Mouse (Mus musculus): ENCODE data around the gene Draxin.
"Not testable (repeated sequence)": the region's sequence is repeated elsewhere in the genome, so short reads cannot be mapped to it uniquely, and the experiment has no call there.

The Draxin gene

DNA sequence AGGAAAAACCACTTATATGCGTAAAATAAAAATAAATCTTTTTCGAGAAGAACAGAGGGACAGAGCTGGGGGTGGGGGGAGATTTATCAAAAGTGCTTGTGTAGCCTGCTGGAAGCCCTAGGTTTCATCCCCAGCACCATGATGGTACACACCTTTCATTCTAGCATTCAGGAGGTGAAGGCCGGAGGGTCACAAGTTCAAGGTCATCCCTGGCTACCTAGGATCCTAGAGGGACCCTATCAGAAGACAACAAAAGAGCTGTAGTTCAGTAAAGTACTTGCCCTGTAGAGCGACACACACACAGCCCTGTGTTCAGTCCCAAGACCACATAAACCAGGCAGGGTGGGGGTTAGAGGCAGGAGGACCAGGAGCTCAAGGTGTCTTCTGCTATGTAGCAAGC lies 23.5 kb upstream of the Draxin start:
- in situ Hi-C loops (cut with MboI, MseI), result loop anchor here (25.0 kb wide), 1 partner anchor 458 kb away; the partner anchor contains the start of gene Masp2

DNA sequence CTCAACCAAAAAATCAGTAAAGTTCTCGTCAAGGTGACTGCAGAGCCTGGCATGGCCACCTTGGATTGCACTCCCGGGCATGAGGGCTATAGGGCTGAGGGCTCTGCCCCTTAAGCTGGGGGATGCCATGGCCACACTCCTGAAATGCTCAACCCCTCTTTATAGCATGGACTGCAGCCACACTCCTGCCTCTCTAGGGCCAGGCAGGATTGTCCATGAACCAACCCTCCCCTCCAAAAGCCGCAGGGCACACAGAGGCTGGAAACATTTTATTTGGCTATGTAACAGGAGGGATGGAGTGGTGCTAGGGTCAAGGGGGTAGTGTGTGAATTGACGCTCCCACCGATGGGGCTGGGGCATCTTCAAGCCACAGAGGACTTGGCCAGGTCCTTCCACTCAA lies 22.0 kb upstream of the Draxin start:
- in situ Hi-C loops (cut with MboI, MseI), result loop anchor here (25.0 kb wide), 1 partner anchor 460 kb away; the partner anchor contains the start of gene Masp2

DNA sequence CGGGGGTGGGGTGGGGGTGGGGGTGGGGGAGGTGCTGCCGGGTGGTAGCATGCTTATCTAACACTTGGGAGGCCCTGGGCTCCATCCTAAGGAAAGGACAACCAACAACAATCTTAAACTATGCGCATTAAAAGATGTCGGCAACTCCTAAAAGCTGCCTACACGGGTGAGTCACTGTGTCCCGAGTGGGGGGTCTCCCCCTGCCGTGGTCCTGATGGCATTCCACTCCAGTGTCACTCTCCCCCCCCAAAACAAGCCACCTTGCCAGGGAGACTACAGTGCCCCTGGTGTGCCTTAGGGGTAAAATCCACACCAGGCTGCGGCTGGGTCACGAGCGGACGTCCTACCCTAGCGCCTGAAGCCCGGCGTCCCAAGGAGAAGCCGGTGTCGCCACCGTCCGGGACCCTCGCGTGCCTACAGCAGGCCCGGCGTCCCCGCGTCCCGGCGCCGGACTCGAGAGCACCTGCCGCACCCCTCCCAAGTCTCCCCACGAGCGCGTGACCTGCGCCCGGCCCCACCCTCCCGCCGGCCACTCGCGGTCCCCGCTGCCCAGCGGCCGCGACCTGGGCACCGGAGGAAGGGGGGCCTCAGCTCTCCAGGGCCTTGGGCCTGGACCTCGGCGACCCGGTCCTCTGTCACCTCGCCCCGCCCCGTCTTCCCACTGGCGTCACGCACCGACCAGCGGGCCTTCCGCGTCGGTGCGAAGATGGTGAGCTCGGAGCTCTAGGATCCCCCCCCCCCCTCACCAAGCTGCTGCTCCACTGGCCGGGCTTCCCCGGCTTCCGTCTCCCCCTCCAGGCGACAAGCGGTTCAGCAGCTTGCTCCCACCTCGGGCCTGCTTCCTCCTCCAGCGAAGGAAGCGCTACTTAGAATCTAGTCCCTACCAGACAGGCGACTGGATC lies 21.0 kb upstream of the Draxin start, which contains the start of gene Fbxo6:
TSS of gene Fbxo6 (minus strand) at position 874 of the 902 bp plus-strand sequence.
- in situ Hi-C loops (cut with MboI, MseI), result loop anchor here (25.0 kb wide), 1 partner anchor 461 kb away; the partner anchor contains the start of gene Masp2

DNA sequence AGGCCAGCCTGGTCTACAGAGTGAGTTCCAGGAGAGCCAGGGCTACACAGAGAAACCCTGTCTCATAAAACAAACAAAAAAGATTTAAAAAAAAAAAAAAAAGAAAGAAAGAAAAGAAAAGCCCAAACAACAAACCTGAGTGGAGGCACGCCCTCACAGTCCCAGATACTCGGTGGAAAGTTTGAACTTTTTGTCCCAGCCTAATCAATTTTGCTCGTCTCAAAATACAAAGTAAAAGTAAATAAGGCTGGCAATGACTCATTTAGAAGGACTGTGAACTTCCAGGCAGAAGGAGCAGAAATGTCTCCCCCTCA lies 20.4 kb upstream of the Draxin start:
- in situ Hi-C loops (cut with MboI, MseI), result loop anchor here (25.0 kb wide), 1 partner anchor 461 kb away; the partner anchor contains the start of gene Masp2

DNA sequence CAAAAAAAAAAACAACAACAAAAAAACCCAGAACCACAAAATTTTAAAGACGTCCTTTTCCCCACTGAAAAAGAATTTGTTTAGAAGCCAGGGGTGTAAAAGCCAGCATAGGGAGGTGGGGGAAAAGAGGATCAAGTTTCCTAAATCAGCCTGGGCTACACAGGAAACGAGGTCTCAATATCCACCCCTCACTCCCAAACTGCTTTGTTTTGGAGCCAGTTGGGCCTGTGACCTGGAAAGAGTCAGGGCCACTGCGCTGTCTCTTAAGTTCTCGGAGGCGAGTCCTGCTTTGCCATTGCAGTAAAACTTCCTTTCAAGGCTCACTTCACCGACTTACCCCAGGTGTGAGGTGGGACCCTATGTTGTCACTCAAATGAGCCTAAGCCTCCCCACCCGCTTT lies 19.7 kb upstream of the Draxin start:
- in situ Hi-C loops (cut with MboI, MseI), result loop anchor here (25.0 kb wide), 1 partner anchor 462 kb away; the partner anchor contains the start of gene Masp2

DNA sequence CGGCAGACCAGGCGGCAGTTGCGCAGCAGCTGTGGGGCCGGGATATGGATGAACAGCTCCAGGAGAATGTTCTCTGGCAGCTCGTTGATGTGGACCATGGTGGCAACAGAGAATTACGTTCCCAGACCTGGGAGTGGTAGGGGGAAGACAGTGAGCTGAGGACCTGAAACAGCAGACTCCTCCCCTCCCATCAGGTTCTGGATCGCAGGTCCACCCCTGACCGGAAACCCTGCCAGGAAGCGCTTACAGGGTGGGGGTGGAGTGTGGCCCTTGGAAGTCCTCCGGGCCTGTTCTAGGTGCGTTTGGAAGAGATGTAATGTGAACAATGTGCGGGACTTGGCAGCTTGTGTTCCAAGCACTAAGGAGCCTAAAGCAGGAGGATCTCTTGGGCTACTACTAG lies 19.0 kb upstream of the Draxin start:
- in situ Hi-C loops (cut with MboI, MseI), result no loop called here

DNA sequence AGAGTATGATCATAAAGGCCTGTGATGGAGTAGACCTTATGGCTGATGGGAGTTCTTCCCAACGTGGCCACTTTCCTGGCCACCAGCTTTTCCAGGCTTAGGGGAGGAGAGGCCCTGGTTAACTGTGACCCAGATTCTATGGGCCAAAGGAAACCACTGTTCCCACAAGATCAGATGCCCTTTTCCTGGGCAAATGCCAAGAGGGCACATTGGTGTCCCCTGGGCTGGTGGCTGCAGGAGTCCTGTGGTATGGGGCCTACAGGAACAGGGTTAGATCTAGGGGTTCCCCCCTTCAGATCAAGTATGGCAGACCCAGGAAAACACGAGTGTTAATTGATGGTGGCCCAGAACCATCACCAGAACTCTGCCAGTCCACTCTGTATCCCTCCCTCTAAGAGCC lies 17.2 kb upstream of the Draxin start:
- in situ Hi-C loops (cut with MboI, MseI), result no loop called here

DNA sequence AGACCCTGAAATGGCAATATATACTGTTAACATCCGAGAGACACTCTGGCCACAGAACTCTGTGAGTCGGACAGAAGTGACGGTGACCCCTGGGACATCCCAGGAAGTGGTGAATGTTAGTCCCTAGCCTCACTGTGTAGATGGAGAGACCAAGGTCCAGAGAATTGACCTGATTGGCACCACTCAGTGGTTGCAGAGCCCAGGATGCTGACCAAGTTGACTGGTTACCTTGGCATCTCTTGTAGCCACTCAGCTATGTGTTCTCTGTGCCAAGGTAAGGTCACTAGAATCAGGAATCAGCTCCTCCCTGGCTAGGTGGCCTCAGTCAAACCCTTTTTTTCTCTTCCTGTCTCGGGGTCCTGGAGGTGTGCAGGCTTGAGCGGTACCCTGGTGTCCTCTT lies 13.2 kb upstream of the Draxin start:
- in situ Hi-C loops (cut with MboI, MseI), result no loop called here

DNA sequence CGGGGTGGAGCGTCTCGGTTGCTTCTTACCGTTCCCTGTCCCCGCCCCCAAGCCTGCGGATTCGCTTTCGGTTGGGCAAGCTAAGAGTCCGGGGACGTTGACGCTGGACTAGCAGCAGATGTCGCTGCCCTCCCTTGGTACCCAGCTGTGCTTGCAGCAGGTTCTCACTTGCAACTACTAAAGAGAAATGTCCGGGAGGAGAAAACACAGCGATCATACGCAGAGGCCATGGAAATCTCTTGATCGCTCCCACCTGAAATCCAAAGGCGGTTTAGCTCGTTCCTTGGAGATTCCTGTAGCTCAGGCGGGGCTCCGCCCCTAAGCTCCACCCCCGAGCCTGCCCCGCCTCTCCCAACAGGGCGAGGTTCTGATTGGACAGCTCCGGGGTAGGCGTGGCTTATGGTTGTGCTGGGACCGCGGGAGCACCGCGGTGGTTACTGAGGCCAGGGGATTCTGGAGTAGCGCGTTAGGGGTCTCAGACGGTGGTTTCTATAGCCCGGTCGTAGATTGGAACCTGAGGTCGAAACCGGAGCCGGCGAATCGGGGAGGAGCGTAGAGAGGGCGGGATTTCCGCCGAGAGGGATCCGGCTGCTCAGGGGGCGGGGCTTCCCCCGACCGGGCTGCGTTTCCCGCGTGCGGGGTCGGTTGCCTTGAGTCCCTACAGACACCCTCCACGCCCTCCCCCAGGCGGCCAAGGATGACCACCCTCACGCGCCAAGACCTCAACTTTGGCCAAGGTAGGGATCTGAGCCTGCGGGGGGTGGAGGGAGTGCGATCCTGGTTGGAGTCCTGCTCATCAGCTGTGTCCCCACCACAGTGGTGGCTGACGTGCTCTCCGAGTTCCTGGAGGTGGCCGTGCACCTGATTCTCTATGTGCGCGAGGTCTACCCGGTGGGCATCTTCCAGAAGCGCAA lies 9.9 kb upstream of the Draxin start:
- in situ Hi-C loops (cut with MboI, MseI), result no loop called here

DNA sequence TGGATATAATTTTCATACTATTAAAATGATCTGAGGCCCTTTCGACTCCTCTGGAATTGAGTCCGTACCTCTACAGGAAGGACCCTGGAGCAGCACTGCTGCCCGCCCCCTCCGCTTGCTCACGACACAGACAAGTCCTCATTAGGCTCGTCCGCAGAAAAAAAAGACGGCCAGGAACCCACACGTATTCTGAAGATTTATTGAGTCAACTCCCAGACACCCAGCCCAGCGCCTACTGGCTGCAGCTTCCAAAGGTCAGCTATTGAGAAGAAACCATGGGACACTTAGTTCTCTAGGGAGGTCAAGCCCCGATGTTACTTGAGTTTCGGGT lies 9.2 kb upstream of the Draxin start:
- in situ Hi-C loops (cut with MboI, MseI), result no loop called here

DNA sequence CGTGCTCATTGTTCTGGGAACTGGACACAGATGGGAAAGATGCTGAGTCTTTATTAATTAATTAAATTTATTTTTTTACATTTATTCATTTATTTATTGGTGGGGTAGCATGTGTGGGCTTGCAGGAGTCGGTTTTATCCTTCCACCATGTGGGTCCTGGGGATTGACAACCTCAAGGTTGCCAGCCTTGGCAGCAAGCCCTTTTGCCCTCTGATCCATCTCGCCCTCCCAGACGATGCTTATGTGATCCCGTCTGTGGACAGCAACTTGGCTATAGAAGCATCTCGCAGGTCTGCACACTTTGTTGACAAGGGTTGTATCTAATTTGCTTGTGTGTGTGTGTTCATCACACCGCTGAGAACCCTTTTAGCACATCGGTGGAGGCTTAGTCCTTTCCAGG lies 7.0 kb upstream of the Draxin start:
- in situ Hi-C loops (cut with MboI, MseI), result no loop called here

DNA sequence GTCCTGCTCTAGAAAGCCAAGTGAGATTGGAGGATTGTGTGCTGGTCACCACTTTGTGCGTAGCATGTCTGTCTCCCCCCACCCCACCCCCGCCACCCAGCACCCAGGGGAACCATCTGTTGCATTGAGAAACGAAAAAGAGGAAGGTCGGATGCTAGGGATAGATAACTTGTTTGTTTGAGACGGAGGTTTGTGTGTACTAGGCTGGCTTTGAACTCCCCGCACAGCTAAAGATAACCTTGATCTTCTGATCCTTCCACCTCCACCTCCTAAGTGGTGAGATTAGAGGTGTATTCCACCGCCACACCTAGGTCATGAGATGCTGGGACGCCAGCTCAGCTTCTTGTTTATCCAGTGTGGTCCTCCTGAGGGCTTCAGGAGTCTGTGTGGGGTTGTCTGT lies 4.5 kb upstream of the Draxin start:
- in situ Hi-C loops (cut with MboI, MseI), result no loop called here

DNA sequence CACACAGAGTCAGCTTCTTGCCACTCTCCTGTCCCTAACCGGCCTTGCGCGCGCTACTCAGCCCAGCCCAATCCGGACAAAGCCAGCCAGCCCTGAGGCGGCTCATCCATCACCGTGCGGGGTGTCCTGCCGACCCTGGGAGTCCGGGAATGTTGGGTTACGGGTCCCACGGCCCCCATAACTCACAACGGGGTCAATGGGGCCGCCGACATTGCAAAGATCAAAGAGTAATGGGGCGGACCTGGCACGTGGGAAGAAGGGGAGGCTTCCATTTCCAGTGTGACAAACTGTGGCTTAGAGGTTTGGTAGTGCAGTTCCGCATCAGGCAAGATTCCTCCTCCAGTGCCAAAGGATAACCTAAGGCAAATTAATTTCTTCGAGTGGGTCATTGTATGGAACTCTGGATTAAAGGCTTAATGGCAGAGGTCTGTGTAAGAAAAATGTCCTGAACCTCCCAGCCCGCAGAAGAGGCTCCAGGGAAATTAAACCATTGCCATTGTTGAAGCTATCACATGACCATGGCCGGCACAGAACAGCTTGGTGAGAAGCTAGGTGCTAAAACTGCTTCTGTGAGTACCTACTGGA lies 1.1 kb upstream of the Draxin start:
- in situ Hi-C loops (cut with MboI, MseI), result no loop called here

DNA sequence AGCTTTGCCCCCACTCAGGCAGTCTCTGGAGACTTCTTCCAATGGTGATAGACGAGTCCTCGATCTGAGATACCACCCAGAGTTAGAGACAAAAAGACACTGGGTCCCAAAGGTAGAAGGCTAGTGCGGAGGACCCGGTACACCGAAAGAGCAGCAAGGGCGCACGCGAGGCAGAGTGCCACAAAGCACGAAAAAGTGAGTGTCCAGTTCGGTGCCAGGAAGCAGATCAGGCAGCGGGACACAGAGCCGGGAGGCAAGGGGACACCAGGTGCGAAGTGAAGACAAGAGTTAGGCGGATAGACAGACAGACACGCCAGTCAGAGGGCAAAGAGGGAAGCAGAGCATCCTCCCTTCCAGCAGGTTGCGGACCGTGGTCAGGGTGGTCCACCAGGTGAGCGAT lies 365 bp downstream of the Draxin start, which contains the start of gene Mad2l2:
TSS of gene Mad2l2 (plus strand) at position 252 of the 400 bp plus-strand sequence.
- in situ Hi-C loops (cut with MboI, MseI), result no loop called here

DNA sequence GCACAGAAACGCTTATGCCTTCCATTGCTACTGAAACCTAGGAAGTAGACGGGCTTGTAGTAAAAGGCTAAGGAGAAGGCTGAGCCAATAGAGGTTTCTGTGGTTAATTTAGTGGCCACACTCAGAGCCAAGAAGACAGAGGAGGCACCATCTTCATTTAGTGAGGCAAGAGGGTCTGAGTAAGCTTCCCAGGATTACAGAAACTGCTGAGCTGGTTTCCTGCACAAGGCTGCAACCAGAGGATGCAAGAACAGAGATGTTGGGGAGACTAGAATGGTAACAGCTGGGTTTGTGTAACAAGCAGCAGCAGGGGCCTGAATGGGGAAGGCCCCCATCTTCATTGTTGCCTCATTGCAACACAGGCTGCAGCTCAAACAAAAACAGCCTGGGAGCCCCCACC lies 1.8 kb downstream of the Draxin start:
- in situ Hi-C loops (cut with MboI, MseI), result no loop called here

DNA sequence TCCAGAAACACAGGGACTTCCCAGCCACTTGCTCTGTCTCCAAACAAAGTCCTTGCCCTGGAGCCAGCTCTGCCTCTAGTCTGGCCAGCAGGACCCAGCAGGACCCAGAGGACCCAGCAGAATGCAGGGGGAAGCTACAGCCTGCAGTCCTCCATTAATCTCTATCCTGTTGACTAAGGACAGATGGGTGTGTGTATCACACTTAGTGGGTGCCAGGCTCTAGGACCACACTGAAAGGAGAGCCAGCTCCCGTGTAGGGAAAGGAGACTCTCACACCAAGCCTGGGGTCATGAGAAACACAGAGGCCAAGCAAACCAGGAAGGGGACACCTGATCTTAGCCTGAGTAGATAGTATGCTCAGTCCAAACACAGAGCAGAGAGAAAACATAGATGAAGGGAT lies 2.3 kb downstream of the Draxin start:
- in situ Hi-C loops (cut with MboI, MseI), result no loop called here

DNA sequence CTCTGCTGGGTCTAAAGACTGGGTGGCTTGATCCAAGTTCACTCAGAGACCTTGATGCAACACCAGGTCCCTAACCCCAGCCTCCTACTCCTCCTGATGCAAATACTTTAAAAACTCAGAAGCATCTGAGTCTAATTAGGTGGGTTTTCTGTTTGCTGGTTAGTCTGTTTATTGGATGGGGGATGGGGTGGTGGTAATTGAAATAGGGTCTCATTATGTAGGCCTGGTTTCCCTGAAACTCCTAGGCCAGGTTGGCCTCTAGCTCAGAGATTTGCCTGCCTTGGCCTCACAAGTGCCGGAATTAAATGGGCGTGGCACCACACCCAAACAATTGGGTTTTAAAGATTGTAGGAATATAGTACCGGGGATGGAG lies 7.8 kb downstream of the Draxin start:
- in situ Hi-C loops (cut with MboI, MseI), result no loop called here

DNA sequence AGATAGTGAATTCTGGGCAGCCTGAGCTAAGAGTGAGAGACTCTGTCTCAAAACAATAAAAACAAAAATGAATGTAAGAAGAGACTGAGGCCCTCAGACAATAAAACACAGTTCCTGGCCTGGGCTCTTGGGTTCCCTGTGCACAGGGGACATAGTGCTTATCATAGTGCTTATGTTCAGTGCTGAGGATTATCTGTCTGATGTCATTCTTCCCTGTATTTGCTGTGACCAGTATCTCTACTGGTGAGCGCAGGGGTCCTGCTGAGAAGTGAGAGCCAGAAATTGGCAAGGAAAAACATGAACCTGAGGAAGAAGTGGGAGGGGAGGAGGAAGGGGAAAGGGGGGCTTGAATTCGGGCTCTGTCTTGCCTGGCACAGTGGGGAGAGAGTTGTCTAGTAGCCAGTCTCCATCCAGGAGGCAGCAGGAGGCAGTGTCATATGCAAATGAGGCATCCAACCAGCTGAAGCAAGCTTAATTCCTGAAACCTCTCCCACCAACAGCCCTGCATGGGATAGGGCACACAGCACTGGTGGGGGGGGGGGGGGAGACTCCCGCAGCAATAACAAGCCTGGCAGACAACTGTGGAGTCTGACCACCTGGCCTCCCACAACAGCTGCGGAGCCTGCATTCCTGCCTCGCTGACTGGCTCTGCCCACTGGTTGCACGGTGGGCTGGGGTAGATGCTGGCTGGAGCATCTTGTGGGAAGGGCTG lies 8.4 kb downstream of the Draxin start:
- in situ Hi-C loops (cut with MboI, MseI), result no loop called here

DNA sequence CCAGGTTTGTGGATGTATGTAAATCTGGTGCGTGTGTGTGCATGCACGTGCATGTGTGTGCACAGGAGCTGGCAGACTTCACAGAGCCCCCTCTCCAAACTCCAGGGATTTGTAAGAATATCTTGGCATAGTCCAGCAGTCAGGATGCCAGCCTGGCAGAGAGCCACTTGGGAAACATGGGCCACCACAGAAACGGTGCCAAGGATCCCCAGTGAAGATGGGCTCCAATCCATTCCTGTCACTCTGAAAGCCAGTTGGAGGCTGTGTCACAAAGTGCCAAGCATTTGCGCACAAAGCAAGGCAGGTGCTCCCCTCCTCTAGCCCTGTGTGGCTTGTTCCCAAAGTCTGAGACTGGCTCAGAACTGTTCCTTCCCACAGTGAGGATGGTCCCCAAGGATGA lies 9.1 kb downstream of the Draxin start:
- in situ Hi-C loops (cut with MboI, MseI), result no loop called here

DNA sequence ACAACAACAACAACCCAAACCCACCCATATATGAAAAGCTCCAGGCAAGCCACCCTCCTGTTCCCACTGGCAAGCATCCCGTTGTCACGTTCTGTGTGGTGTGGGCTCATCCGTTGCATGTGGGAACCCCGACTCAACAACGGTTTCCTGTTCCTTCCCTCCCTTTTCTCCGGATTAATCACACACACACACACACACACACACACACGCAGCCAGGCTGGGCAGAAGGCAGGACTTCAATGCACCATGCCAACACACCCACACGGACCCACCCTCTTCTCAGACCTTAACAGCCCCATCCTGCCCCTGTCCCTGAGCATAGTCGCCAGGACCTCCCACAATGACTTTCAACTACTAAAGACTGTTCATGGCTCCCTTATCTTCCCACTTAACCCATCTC lies 9.9 kb downstream of the Draxin start:
- in situ Hi-C loops (cut with MboI, MseI), result no loop called here

DNA sequence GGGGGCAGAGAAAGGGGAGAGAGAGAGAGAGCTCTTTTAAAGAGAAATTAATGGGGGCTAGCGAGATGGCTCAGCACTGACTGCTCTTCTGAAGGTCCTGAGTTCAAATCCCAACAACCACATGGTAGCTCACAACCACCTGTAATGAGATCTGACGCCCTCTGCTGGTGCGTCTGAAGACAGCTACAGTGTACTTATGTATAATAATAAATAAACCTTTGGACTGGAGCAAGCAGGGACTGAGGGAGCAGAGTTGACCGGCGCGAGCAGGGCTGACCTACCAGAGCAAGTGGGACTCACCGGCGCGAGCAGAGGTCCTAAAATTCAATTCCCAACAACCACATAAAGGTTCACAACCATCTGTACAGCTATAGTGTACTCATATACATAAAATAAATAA lies 10.9 kb downstream of the Draxin start:
- in situ Hi-C loops (cut with MboI, MseI), result not testable (repeated sequence)
